8 mouse cellular contexts compared by ENCODE assay signal in genomic region chr7:125491760-125492159, GRCm38 (mm10). TPM values are rescaled to one million over a fixed set of nuclear protein-coding genes. Genes with fewer than 3 reads are reported as not detected.
DNase-seq lines count a peak whose midpoint lies in the region; ATAC-seq and TF ChIP-seq lines count a peak whose summit lies in the region.

No protein-coding gene starts in this region.

- peak overlapping the region; percentile 62 for H3K4me2 ChIP-seq in lung, embryonic 16.5 days (ENCODE audit: low read depth, low read length)
- H3K4me2 ChIP-seq in limb, embryonic 11.5 days (ENCODE audit: low read depth, severe bottlenecking), result peak overlapping the region; percentile 59

- DNase-seq in lung, postnatal 36 days, result no peak
- no peak for DNase-seq in limb, embryonic 11.5 days (ENCODE audit: low spot score)
- no peak for DNase-seq in adrenal gland, adult 8-10 months
- no peak for DNase-seq in thymus, postnatal 36 days
- DNase-seq in spleen, adult 12 weeks (ENCODE audit: low spot score), result no peak

- H3K4me1 ChIP-seq in lung, embryonic 16.5 days (replicated peaks; ENCODE audit: control insufficient read depth, insufficient read depth, low read length), result peaks cover 12% of the 10 kb centered on the region
- H3K4me1 ChIP-seq in limb, embryonic 11.5 days (ENCODE audit: control insufficient read depth, insufficient read depth, low read length), result peaks cover 2% of the 10 kb centered on the region; the same call in 1 of the 2 replicates
- H3K4me1 ChIP-seq in olfactory bulb, adult 2 months (ENCODE audit: control insufficient read depth, insufficient read depth, low read length), result peaks cover 5% of the 10 kb centered on the region

- H3K27ac ChIP-seq in lung, embryonic 16.5 days (ENCODE audit: low read length), result peak overlapping the region; percentile 85
- H3K27ac ChIP-seq in limb, embryonic 11.5 days (replicated peaks; ENCODE audit: low read depth, low read length), result peak overlapping the region; percentile 78
- H3K27ac ChIP-seq in olfactory bulb, adult 2 months (ENCODE audit: insufficient read depth, low read depth, low read length), result peak overlapping the region; percentile 76

- peak overlapping the region; percentile 69 for H3K4me3 ChIP-seq in lung, embryonic 16.5 days (ENCODE audit: low read length)
- H3K4me3 ChIP-seq in limb, embryonic 11.5 days (ENCODE audit: low read depth, low read length), result peak overlapping the region; percentile 53
- H3K4me3 ChIP-seq in olfactory bulb, adult 2 months (ENCODE audit: insufficient read depth, low read depth, low read length), result peak overlapping the region; percentile 63

- no peaks in the 10 kb centered on the region for H3K27me3 ChIP-seq in lung, embryonic 16.5 days (ENCODE audit: control insufficient read depth, insufficient read depth, low read depth, low read length)
- no peaks in the 10 kb centered on the region for H3K27me3 ChIP-seq in limb, embryonic 11.5 days (ENCODE audit: control insufficient read depth, insufficient read depth, low read length)

- no peaks in the 10 kb centered on the region for H3K9me3 ChIP-seq in lung, embryonic 16.5 days (ENCODE audit: control insufficient read depth, low read length)
- H3K9me3 ChIP-seq in limb, embryonic 11.5 days (ENCODE audit: control insufficient read depth, low read length), result no peaks in the 10 kb centered on the region

- no peaks in the 10 kb centered on the region for H3K36me3 ChIP-seq in lung, embryonic 16.5 days (ENCODE audit: control insufficient read depth, insufficient read depth, low read length)
- no peaks in the 10 kb centered on the region for H3K36me3 ChIP-seq in limb, embryonic 11.5 days (ENCODE audit: control insufficient read depth, insufficient read depth, low read length)

- no peak for TF ChIP-seq CTCF in olfactory bulb, adult 2 months (IDR thresholded peaks at IDR 0.05; ENCODE audit: insufficient read depth, low read depth, low read length)

- peak overlapping the region; percentile 78 for H3K9ac ChIP-seq in lung, embryonic 16.5 days (ENCODE audit: low read length)
- H3K9ac ChIP-seq in limb, embryonic 11.5 days (ENCODE audit: low read length), result peak overlapping the region; percentile 83

- 18% methylated on average over 12 of the region's 12 CpGs for WGBS in lung, embryonic 16.5 days
- 34% methylated on average over 12 of the region's 12 CpGs for whole genome bisulfite sequencing in limb, embryonic 11.5 days
- WGBS in olfactory bulb, adult 2 months, result 4% methylated on average over 12 of the region's 12 CpGs

- TF ChIP-seq POLR2A in olfactory bulb, adult 2 months (IDR thresholded peaks at IDR 0.05; ENCODE audit: insufficient read depth, low read depth, low read length), result no peak

- no peak; the same call in 1 of the 2 replicates for ATAC-seq in lung, embryonic 16.5 days (ENCODE audit: low read depth)
- ATAC-seq in erythroblast, adult 5-6 weeks (replicated peaks; ENCODE audit: low FRiP score, poor library complexity, severe bottlenecking), result peak; percentile 3; the same call in 1 of the 2 replicates
- ATAC-seq in limb, embryonic 11.5 days (ENCODE audit: insufficient number of reproducible peaks, low FRiP score, low TSS enrichment, low read depth), result peak; percentile 22; the same call in 1 of the 2 replicates

RNA-seq across cellular contexts. Expression of gene Nsmce1, which starts 0.4 kb away (rescaled TPM):
- 148 and 151 TPM in 2 replicates for polyA plus RNA-seq in lung, embryonic 16.5 days (2015; fragmentation: Nextera tagmentation; extraction: Ambion mirVana)
- 21.7 and 24.0 TPM in 2 replicates for total RNA-seq in erythroblast, adult 5-6 weeks (2015; ENCODE audit: low replicate concordance)
- 12.8 and 18.6 TPM in 2 replicates for total RNA-seq in erythroblast, adult 5-6 weeks (2017; ENCODE audit: low replicate concordance)
- polyA plus RNA-seq in limb, embryonic 11.5 days (2014; fragmentation: Nextera tagmentation; extraction: Ambion mirVana), result 124 and 127 TPM in 2 replicates
- not detected in 2 replicates for polyA plus RNA-seq in olfactory bulb, adult 2 months (2012; ENCODE audit: insufficient read depth, insufficient read length, low replicate concordance, missing spikeins)
- 10 to 100 TPM; 49.6 to 62.7 (median 51.9) TPM for total RNA-seq in adrenal gland, adult 8-10 months (2022)

RNA-seq across cellular contexts. Expression of gene Kdm8, which starts 47.3 kb away (rescaled TPM):
- 12.4 and 13.1 TPM in 2 replicates for polyA plus RNA-seq in lung, embryonic 16.5 days (2015; fragmentation: Nextera tagmentation; extraction: Ambion mirVana)
- 6.7 TPM in 1 of 2 replicates, not detected in the other for total RNA-seq in erythroblast, adult 5-6 weeks (2015; ENCODE audit: low replicate concordance)
- 1.3 and 1.8 TPM in 2 replicates for total RNA-seq in erythroblast, adult 5-6 weeks (2017; ENCODE audit: low replicate concordance)
- polyA plus RNA-seq in limb, embryonic 11.5 days (2014; fragmentation: Nextera tagmentation; extraction: Ambion mirVana), result 15.2 and 16.0 TPM in 2 replicates
- not detected in 2 replicates for polyA plus RNA-seq in olfactory bulb, adult 2 months (2012; ENCODE audit: insufficient read depth, insufficient read length, low replicate concordance, missing spikeins)
- total RNA-seq in adrenal gland, adult 8-10 months (2022), result 1 to 10 TPM; 4.8 to 8.5 (median 6.2) TPM

Comparison
In these comparisons a context has a peak if more than half of its experiments do, and no peak if none do; other contexts are left out.
1. RNA of gene Kdm8, which starts 47.3 kb away (polyA plus RNA-seq): 15.2 to 16.0 TPM in limb, embryonic 11.5 days and 12.4 to 13.1 TPM in lung, embryonic 16.5 days; not detected in olfactory bulb, adult 2 months; every median in the first group is over 10 times any median in the second.
2. Peak in every context shown above with its lines, with median percentiles within 50 percentile points of each other: H3K27ac ChIP-seq and H3K4me3 ChIP-seq.